Mouse (Mus musculus) adrenal gland, postnatal 10 days (tissue): Measurements from ENCODE around the gene Frem3. TPM values are rescaled to one million over a fixed set of nuclear protein-coding genes. Genes with fewer than 3 reads are reported as not detected.
A peak's percentile ranks its signal among the peaks of the same experiment; 100 is the strongest.

ENCODE experiments used
- DNase-seq: peaks from one replicate; pipeline ENCODE4 v3.0.0; 2021; ENCODE audit warnings: mixed read lengths
- long read RNA-seq, 2 experiments: library from polyadenylated mRNA; stranded (forward); transcript quantifications; one replicate each; pipeline ENCODE4 v2.0.0; 2021
- total RNA-seq, 2 experiments: library from RNA; stranded (reverse); gene quantifications; 2 replicates each; pipeline ENCODE4 v1.2.3; 2021

Frem3 gene
- total RNA-seq, result not detected
- long read RNA-seq, experiment 1, result 0 reads
- long read RNA-seq, experiment 2, result 0 reads

GRCm38 (mm10) chr8:80610549-80611440, at the start of gene Frem3:
Gene Frem3, plus strand, starts transcription at chr8:80611080.
- no peak for DNase-seq

DNA sequence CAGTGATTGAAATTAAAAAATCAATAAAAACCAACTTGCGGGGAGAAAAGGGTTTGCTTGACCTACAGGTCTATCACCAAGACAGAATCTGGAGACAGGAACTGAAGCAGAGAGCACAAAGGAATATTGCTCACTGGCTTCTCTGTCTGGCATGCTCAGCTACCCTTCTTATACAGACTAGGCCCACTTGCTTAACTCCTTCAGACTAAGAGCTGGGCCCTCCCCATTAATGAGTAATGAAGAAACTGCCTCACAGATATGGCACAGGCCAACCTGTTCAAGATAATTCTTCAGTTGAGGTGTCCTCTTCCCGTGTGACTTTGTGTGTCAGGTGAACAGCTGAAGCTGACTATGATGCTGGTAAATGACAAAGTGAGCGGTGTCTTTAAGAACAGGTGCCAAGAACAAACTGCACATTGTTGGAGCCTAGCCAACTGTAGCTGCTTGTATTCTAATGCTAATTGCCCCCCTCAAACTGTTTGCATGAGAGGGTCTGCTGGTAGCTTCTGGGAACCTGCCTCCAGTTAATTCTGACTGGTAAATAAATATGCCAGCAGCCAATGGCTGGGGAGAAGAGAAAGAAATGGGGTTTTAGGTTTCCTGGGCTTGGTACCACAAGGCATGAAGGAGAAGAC, 46.6 kb upstream of the Frem3 start:
- no peak for DNase-seq

GRCm38 (mm10) chr8:80567471-80567870, 43.4 kb upstream of the Frem3 start:
- DNase-seq, result no peak

DNA sequence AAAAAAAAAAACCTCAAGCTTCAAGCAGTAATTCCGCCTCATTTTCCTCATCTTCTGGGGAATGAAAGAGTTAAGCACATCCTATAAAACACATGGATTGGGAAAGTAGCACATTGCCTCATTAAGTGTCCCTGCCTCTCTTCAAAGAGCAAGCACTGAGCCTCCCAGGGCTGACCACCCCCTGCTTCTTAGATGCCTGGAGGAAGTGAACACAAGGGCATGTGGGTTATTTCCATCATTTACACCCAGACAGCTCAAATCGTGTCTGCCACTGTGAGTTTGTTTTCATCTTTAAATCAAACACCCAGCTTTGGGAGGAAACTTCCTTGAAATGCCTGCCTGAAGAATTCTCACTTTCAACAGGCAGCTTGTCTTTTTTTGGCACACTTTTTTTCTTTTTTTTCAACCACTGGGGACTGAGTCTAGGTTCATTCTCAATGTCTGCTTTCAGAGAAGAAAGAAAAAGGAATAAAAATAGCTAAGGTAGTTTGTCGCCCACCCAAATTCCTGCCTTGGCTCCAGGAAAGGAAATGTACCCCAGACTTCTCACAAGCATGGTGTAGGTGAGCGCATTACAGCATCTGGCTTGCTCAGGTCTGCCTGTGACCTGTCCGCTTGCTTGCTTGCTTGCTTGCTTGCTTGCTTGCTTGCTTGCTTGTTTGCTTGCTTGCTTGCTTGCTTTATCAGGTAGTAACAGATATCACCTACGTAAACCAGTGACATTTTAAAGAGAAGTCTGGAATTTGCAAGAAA, 42.5 kb upstream of the Frem3 start:
- DNase-seq, result no peak

- DNase-seq, result no peak
Measured at GRCm38 (mm10) chr8:80572417-80573061, 38.3 kb upstream of the Frem3 start.

- DNase-seq, result peak; percentile 47
Measured at GRCm38 (mm10) chr8:80577126-80577525, 33.8 kb upstream of the Frem3 start.

DNA sequence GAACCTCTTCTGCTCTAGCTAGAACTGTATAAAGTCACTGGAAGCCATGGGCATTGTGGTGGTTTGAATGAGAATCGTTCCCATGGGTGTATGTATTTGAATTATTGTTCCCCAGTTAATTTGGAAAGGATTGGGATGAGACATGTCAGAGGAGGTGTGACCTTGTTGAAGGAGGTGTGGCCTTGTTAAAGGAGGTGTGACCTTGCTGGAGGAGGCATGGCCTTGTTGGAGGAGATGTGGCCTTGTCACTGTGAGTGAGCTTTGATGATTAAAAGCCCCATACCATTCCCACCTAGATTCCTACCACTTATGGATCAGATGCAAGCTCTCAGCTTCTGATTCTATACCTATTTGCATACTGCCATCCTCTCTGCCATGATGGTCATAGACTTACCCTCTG, 31.8 kb upstream of the Frem3 start:
- no peak for DNase-seq

GRCm38 (mm10) chr8:80592626-80593025, 18.3 kb upstream of the Frem3 start:
- peak; percentile 14 for DNase-seq

- peak; percentile 38 for DNase-seq
Measured at GRCm38 (mm10) chr8:80600600-80601170, 10.2 kb upstream of the Frem3 start.

DNA sequence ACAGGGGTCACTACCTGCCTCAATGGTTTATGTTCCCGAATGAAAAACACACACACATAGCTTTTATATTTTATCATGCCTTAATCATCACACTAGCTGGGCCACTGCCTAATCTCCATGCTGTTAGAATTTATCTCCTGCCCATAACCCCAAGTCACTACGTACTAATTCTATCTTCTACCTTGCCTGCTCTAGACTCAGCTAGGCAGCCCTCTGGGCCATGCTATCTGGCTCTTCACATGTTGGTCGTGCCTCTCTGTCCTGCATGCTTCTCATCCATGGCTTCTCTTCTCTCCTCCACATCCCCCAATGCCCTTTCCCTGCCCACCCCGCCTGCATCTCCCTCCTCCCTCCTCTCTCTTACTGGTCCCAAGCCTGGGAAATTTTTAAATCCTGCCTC, 9.0 kb upstream of the Frem3 start:
- DNase-seq, result no peak

GRCm38 (mm10) chr8:80607082-80607481, 3.8 kb upstream of the Frem3 start:
- DNase-seq, result no peak

DNA sequence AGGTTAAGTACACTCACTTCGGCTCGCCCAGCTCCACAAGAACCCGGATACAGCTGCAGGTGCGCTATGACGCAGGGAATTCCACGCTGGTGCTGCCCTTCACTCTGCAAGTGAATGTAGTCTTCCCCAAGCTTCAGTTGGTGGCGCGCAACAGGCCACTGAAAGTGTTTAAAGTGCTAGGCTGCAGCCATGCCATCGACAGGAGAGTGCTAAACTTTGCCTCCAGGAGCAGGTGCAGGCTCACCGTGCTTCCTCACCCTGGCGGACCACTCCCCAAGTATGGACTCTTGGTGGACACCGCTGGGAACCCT, 516 bp downstream of the Frem3 start:
- no peak for DNase-seq

- no peak for DNase-seq
Measured at GRCm38 (mm10) chr8:80619787-80620186, 8.9 kb downstream of the Frem3 start.

DNA sequence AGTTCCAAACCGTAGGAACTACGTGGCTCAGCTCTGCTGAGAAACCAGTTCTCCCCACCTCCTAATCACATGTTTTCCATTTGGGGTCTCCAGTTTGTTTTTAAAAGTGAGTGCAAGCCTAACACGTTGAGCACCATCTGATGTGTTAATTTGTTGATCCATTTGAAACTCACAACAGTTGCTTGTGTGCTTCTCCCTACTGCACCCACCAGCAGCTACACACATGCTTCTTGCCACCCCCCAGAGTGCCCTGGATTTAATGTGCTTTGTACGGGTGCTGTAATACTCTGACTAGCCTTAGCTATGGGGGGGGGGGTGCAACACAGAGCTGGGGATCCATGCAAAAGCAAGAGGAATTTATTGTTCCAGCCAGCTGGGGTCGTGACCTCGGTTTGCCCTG, 36.5 kb downstream of the Frem3 start:
- no peak for DNase-seq

DNA sequence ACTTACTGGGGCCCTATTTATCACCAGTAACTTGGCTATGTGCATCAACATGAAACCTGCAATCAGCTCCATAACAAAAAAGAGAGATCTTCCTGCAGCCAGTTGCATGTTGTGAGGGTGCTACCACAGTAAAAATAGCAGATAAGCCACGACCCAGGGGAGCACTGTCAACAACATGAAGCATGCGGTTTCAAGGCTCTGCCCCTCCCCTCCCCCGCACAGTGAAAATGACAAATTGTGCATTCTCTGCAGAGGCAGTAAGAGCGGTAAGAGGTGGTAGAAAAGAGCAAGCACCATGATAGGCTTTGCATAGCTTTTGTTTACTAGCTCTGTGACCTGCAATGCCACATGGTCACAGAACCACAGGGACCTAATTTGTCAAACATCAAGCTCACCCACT, 46.8 kb downstream of the Frem3 start:
- DNase-seq, result peak; percentile 28

DNA sequence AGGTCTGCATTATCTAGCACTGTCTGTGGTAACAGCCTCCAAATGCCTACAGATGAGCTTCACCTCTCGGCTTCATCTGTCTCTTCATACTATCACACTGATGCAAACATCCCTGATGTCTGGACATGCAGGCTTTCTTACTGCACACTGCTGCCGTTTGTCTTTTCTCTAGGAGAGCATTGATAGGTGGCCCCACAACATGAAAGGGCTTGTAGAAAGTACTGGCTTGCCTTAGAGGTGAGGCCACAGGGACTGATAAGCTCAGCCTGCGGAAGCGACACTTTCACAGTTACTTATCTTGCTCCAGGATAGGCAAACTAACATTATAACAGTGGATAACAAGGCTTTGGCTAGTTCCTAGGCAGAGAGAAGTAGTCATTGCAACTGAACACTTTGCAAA, 50.2 kb downstream of the Frem3 start:
- no peak for DNase-seq

DNA sequence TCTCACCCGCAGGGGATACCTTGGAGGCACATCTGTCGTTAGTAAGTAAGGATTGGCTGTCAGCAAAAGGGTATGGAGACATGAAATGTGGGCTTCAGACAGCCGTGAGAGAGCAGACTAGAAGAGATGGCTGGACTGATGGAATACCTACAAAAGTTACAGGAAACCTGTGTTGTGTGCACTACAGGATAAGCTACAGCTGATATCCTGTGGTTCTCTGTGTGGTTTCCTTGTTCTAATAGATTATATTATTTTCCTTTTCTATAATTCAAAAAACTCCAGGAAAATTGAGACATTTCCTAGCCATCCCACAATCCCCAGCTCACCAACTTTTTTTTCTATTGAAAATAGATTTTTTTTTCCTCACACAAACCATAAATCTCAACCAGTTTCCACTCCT, 52.6 kb downstream of the Frem3 start:
- no peak for DNase-seq

GRCm38 (mm10) chr8:80669277-80669901, 58.5 kb downstream of the Frem3 start:
- DNase-seq, result no peak

- no peak for DNase-seq
Measured at GRCm38 (mm10) chr8:80682594-80682993, 71.7 kb downstream of the Frem3 start.

DNA sequence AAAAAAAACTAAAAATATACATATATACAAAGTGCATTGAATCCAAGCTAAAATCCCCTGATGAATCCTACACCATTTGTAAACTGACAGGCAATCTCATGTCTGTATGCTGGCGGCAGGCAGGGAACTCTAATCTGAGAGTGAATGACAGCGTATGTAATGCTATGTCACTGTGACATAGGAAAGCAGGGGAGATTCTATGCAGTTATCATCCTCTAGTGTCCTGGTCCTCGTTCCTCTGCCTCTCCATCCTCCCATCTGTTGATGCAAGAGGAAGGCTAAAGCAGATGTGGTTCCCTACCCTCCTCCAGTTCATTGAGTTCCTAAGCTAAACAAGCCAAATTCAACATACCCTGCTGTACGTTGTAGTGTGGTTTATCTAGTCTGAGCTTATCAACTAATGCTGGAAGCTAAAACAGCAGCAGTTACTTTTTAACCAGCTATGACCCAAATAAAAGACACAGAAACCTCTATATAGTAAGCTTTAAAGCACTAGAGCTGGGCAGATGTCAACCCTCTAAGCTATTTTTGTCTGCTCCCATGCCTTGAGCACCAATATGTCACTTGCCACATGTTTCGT, 73.0 kb downstream of the Frem3 start:
- no peak for DNase-seq

DNA sequence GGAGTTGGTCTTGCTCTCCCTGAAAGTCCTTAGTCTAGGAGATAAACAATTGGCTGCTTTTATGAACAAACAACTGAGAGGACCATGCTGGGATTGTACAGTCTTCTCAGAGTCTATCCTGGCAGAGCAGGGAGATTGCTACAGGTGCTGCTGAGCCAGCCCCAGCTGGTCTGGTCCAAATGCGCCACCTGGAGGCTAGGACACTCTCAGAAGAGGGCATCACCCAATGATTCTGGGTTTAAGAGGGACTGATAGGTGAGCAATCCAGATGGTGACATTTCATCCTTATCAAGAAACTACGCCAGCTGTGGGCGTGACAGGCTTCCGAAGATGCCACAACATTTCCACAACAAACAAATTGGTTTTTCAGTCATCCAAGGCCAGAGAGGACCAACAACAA, 77.3 kb downstream of the Frem3 start:
- peak; percentile 86 for DNase-seq
